Mouse (Mus musculus) olfactory bulb, adult 2 months (tissue): ENCODE results near the gene Dpm2.

Experiments used
- CTCF ChIP-seq: fragments of 200-500 bp; IDR thresholded peaks from 2 replicates; pipeline ENCODE4 v1.5.1; 2012; ENCODE audit warnings: low read depth, mild to moderate bottlenecking, low read length, moderate library complexity; ENCODE audit not compliant: insufficient read depth
- POLR2A ChIP-seq: fragments of 200-500 bp; IDR thresholded peaks from 2 replicates; pipeline ENCODE4 v1.6.1; 2012; ENCODE audit warnings: mild to moderate bottlenecking, low read depth, low read length, moderate library complexity; ENCODE audit not compliant: insufficient read depth

GRCm38 (mm10) chr2:32590224-32590623 is 19.6 kb downstream of the Dpm2 start:
- TF ChIP-seq POLR2A (no peak), CTCF (no peak)
